Mouse (Mus musculus) frontal cortex, adult 2 months (tissue): ENCODE measurements at regions not wholly inside any gene's neighbourhood (a gene's known extent, or its start where the extent isn't known, plus 50 kb on each side); places are given as distances from the start of the nearest gene placed in this dataset.

Experiments used
- DNase-seq, 2 experiments: peaks; one replicate each; pipeline ENCODE4 v3.0.0; 2022; ENCODE audit warnings: low spot score in 1 of 2; ENCODE audit errors: extremely low spot score in 1 of 2

GRCm38 (mm10) chr11:19851022-19851615, 73.1 kb upstream of the Spred2 start:
- DNase-seq = no peak

GRCm38 (mm10) chr11:19861596-19861995, 62.6 kb upstream of the Spred2 start:
- DNase-seq = no peak

- DNase-seq = no peak
Measured at GRCm38 (mm10) chr11:19863327-19863726, 60.8 kb upstream of the Spred2 start.

GRCm38 (mm10) chr11:19866262-19866661, 57.9 kb upstream of the Spred2 start:
- no peak for DNase-seq

- no peak for DNase-seq
Measured at GRCm38 (mm10) chr11:19869671-19870070, 54.5 kb upstream of the Spred2 start.

GRCm38 (mm10) chr11:19870136-19870535, 54.0 kb upstream of the Spred2 start:
- no peak for DNase-seq

GRCm38 (mm10) chr11:19873796-19874195, 50.4 kb upstream of the Spred2 start:
- DNase-seq = no peak
